Mouse (Mus musculus) inflammation-experienced regulatory T-cells, adult 6 months (primary cell): ENCODE results near the gene Fryl. TPM values are rescaled to one million over a fixed set of nuclear protein-coding genes. Genes with fewer than 3 reads are reported as not detected.

Experiments
- ATAC-seq: one replicate; pipeline ENCODE4 v1.8.0; 2017
- polyA plus RNA-seq, 3 experiments: library from polyadenylated mRNA; unstranded; fragments of 100-300 nt; shearing (Covaris generic); gene quantifications; one replicate each; pipeline ENCODE4 v1.2.1; 2017

The Fryl gene
- polyA plus RNA-seq, 3 experiments from 2014 or later: 87.2 to 121 (median 114) TPM

DNA sequence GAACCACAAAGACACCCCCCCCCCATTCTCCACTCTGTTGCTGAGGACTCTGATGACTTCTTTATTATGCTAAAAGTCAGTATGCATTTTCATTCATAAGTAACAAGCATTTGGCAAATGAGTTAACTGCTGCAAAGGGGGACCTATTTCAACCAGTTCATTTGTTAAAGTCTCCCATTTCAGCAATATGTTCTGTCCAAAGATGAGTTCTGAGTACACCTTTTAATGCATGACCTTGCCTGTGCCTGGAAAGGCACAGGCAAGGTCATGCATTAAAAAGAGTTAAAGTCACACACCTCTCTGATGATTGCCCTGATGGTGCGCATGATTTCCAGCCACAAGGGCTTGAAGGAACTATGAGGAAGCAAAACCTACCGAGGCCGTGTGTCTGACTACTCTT is 36.7 kb downstream of the Fryl start:
- no peak for ATAC-seq

DNA sequence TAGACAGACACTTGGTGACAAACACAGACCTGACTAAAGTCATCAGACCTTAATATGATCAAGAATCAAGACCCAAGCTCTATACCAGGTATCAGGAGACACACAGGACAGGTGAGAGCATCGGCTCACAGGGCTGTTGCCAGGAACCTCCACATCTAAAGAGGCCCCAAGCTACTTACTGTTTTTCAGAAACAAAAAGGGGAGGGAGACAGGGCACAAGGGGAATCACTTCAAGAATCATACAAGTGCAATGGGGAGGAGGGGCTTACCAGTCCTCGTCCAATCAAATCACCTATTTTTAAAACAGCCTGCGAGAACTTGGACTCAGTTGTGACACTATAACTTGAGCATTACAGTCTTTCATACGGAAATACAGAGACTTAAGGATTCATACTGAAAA is 38.4 kb downstream of the Fryl start:
- ATAC-seq: no peak

DNA sequence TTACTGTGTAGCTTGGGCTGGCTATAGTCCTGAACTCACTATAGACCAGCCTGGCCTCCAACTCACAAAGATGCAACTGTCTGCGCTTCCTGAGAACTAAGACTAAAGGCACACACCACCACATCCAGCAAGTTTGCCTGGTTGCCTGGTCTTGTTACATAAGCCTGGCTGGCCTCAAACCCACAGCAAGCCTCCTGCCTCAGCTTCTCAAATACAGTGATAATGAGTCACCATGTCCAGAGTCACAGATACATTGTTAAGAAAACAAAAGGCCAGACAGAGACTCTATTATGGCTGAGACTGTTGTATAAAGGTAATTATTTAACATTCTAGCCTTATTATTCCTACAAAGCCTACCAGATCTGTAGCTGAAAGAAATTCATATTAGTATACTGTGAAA is 39.3 kb downstream of the Fryl start:
- ATAC-seq: no peak

DNA sequence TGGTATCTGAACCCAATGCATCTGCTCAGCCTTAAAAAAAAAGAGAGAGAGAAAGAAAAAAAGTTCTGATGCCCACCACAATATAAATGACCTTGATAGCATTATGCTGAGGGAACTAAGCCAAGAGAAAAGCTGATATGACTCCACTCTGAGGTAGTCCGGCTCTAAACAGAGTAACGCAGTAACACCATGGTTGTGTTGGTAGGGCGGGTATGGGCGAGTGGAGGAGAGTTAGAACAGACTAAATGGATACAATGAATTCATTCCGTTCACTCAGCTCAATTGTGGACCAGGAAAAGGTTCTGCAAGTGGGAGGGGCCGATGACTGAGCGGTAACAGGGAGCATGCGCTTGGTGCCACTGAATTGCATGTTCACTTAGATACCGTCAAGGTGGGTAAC is 40.4 kb downstream of the Fryl start:
- ATAC-seq: no peak

DNA sequence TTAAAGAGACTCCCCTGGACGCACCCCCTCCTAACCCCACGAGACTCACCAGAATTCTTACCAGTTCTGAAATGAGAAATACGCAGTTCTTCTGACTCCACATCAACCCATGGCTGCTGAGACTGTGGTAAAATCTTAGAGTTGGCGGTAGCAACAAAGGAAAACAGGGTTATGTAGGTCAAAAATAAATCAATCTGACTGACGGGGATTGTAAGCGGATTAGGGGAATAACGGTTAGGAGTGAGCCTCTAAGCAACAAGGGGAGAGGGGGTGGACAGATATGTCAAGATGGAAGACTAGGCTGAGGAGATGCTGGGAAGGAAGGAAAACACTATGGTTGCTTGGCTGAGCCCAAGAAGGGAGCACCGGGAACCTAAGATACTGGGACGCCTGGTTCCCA is 44.0 kb downstream of the Fryl start:
- ATAC-seq: no peak

DNA sequence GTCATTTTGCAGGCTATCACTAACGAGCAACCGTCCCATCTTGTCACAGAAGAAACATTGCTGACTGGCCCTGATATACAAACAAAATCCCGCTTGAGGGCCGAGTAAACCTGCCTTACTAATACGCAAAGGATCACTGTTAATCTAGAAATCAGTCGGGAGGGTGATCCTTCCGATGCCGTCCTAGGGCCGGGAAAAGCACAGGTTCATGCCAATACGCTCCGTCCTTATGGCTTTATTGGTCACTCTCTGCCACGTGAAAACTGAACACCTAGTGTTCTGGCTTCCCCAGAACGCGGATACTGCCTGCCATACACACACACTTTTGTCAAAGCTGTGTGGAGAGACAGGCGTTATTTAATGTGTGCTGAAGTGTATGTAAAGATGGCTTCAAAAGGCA is 44.5 kb downstream of the Fryl start:
- no peak for ATAC-seq

DNA sequence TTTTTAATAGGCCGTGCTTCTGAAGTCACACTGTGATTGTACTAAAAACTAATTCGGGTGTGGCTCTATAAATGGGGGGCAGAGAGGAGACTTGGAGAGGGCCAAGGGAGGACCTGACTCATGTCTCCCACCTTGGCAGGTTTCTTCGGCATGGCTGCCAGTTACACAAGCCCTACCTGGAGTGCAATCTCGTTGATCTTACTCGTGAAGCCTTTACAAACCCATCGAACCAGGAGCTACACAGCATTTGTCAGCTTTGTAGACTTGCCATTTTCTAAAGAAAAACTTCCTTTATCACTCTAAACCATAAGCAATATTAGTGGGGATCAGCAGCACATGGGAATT is 45.5 kb downstream of the Fryl start:
- no peak for ATAC-seq

DNA sequence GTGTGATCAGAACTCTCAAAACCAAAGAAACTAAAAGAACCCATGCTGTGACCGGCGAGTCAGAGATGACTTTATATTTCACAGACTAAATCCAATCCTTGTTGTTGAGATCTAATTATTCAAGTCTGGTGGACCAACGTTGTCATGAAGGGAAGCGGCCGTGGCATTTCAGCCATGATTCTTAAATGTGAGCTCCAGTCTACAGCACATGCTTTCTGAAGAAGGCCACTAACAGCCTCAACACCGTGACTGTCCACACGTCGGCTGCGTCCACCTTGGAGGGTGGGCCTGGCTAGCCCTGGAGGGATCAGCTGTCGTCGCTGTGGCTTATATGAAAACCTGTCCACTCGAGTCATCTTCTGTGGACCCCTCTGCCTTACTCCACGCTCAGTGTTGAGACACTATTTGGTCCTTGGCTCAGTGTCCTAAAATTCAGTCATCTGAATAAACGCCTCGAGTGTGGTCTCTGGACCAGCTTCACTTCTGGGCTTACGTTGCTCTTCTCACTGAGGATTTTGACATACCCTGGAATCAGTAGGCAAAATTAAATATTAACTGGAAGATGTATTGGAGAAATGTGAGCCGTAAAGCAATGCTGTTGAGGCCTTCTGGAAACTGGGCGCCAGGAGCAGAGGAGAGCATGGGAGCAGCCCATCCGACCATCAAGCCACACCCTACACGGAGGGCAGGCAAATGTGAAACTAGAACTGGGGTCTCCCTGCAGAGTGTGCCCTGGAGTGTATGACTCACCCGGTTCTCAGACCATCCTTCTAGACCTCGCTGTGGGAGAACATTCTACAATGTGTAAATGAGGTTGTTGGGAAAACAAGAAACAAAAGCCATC is 46.1 kb downstream of the Fryl start:
- ATAC-seq: peak; percentile 29

DNA sequence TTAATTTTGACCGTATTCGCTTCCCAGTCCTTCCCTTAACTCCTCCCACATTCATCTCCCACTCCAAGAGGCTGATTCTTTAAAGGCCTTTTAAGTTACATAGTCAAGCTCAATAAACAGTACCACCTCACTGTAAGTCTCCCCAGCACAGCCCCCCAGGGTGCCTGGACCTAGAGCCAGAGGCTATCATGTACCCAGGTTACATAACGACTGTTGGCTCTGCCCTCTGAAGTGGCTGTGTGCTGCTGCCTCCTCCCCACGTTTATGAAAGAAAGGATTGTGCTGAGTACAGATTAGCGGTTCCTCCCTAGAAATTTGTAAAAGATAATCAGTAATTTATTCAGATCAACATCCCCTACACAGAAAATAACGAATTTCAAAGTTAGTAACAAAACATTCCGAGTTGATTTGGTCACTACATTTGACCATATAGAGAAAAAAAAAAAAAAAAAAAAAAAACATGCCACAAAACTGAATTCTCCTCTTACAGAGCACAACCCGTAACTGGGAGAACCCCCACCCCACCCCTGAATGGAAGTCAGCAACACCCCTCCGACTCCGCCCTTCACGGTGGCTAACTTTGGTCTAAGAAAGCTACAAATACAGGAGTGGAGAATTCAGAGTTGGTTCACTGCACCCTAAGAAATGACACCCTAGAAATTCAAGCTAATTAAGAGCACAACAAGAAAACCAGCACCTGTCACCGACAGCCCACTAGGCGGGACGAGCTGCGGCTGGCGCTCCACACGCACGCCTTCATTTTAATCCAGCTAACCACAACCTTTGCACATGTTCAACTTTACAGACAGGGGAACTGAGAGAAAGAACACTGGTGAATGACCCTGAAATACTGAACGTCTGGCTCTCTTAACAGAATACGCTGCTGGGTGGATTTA is 47.0 kb downstream of the Fryl start:
- ATAC-seq: peak; percentile 36

DNA sequence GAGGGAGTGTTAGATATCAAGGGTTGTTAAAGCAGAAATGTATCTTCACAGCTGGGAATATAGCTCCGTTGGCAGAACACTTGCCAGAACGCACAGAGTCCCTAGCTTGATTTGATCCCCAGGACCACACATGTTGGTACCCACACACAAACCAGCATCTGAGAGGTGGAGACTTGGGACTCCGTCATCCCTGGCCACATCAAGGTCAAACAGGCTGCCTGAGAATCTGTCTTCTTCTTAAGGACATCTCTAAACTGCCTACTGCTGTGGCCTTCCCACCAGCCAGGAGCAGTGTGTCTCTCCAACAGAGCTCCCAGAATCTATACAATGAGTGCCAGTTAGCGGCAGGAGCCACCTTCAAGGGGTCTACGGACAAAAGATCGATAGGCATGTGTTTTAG is 47.8 kb downstream of the Fryl start:
- ATAC-seq: no peak

DNA sequence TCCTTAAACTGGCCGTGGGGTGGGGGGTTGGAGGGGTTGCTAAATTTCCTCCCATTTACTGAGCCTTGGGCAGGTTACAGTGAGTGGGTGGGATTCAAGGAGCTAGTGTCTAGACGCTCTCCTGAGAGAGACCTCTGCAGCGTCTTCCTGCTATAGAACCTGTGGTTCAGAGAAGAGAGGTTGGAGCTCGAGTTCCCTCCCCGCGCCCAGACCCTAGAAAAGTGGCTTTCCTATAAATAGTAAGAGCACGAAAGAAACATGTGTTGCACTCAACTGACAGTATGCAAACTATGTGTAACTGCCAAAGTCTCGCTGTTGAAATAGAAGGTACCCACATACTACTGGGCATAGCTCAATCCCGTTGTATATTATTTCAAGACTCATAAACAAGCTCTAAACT is 49.7 kb downstream of the Fryl start:
- ATAC-seq: peak; percentile 12

DNA sequence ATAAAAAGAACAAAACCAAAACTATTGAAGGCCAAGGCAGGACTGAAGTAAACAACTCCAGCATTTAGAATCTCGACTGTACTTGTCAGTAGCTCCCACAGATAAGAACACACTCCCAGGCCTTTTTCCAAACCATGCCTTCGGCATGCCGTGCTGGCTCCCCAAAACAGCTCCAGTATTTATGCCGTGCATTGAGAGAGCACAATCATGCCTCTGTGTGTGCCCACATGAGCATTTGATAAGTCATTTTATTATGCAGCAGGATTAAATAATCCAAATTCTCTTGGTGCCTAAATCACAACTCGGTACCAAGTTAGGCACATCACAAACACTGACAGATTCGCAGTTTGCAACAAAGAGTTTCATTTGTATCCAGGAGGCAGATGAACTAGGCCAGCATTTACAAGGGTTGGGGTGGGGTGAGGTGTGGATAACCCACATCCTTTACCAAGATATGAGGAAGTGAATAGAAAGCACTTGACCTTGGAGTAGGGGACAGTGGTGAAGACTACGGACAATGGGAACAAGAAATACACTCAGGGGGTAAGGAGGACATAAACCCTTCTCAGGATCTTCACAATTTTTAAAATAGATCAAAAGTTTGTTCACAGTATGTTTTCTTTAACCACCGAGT is 50.3 kb downstream of the Fryl start:
- peak; percentile 50 for ATAC-seq

DNA sequence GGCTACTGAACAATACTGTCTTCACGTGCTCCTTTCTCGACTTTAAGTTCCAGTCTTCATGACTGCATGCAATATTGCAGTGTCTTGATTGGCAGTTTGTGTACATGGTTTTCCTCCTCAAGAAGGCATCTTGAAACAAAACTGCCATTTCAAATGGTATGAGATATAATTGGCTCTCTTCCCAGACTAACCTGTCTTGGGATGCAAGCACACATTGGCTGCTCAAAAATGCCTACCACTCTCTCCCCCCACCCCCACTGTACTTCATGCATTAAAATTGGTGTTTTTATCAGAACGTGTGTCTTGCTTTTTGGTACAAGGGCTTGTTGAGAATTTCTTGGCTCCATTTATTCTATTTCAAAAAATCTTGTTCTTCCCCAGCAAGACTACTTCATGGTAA is 51.4 kb downstream of the Fryl start:
- ATAC-seq: no peak

DNA sequence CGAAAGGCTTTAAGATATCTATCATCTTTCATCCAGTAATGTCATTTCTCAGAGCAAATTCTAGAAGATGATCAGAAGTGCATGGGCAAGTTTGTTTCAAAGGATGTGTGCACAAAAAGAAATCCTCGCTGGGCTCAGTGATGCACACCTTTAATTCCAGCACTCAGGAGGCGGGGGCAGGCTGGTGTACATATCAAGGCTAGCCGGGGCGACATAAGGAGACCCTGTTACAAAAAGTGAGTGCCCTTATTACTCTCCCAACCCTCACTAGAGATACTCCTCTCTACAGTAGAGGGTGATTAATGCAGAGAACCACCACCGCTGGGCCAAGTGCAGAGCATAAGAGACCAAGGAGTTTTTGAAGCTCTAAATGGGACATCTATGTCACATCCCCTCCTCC is 53.9 kb downstream of the Fryl start:
- no peak for ATAC-seq

DNA sequence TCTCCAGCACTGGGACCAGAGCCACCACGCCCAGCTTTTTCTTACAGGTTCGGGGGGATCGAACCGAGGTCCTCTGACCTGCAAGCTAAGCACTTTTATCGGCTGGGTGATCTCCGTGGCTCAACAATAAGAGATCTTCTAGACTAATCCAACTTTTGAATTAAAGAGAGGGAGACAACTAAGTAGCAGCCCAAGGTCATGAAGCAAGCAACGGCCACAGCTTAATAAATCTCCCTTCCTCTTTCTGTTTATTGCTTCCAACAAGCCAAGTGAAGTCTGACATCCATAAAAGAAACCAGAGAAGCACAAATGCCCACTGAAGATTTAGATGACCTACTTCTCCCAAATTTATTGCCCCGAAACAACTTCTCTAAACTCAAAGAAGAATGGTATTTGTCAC is 54.3 kb downstream of the Fryl start:
- ATAC-seq: no peak

DNA sequence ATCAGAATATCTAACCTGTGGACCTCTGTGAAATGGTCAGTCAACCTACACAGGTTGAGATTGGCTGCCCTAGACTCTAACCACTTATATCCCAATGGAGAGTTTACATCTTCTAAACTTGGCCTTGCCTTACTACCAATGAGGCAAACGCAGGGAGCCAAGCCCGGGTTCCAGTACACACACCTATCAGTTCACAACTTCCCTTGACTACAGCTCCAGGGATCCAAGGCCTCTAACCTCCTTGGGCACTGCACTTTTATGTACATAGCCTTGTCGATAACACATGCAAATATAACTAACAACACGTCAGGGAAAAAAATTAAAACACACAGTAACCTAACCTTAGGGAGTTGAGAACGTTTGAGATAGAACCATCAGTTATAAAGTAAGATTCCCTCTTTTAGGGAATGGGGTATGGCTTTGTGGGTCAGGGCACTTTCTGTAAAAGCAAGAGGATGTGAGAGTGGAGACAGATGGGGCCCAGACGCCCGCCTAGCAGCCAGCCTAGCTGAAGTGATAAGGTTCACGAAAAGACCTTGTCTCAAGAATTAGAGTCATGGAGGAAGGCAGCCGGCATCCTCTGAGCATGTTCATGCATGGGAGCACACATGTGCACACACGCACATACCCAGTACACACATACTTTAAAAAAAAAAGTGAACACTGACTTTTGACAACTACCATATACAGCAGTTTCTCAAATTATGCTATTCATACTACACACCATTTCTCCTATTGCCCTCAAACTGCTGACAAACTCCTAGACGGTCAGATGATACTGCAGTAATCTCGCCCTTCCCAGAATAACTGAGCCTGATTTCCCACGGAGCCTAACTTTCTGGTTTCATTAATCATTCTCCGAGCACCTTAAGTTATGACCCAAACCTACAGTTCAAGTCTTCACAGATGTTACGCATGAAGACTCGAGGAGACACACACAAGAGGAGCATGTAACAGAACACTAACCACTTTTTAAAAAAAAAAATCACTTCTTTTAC is 55.7 kb downstream of the Fryl start:
- ATAC-seq: no peak

DNA sequence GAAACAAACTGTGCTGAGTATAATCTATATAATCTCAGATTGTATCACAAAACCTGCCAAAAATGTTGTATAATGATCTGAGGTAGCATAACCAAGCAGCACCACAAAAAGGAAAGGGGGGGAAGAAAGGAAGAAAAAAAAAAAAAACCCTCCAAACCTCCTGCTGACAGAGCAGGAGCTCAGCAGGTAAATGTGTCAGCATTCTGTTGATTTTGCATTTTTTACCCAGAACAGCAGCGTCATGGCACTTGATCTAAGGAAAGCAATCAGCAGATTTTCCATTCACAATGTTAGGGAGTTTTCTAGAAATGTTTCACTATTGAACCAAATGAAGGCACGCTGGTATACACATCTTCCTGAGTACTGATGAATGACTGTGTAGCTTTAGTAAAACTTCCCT is 56.8 kb downstream of the Fryl start:
- peak; percentile 69 for ATAC-seq

DNA sequence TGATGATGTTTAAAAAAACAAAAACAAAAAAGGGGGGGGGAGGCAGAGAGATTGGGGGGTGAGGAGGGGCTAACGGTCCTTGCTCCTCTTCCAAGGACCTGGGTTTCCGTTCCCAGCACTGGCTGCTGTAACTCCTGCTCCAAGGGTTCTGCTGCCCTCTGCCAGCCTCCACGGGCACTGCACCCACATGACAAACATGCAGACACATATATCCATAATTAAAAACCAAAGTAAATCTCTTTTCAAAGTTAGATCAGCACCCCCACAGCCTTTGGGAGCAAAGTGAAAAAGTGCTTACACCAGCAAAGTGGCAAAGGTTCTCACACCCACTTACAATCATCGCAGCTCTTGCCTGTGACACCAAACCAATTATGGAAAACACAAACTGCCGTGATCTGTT is 57.7 kb downstream of the Fryl start:
- ATAC-seq: no peak

DNA sequence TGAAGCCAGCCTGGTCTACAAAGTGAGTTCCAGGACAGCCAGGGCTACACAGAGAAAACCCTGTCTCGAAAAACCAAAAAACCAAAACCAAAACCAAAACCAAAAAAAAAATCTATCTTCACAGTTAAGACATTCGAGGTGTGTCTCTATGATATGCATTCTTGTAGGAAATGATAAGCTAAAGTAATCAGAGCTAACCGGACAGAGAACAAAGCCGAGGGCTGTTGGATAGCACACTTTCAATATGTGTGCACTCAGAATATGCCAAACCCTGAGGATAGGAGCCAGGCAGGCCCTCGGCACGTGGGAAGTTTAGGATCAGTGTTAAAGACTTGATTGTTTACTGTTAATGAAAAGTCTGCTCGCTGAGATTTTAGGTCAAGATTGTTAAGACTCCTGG is 58.6 kb downstream of the Fryl start:
- ATAC-seq: no peak

DNA sequence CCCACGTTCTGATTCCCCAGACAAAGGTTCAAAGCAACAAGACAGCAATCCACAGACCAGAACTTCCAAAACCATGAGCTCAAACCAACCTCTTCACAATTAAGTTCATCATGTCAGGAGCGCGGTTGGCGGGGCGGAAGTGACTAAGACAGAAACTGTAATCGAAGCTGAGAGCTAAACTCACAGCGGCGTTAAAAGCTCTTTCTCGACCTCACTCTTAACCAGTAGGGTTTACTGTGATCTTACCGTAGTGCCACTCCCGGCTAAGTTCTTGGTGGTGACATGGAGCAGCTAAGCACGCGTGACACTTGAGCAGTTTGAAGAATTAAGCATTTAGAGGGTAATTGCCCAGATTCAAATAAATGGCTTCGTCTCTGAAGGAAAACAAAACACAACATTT is 61.7 kb downstream of the Fryl start:
- ATAC-seq: peak; percentile 78

DNA sequence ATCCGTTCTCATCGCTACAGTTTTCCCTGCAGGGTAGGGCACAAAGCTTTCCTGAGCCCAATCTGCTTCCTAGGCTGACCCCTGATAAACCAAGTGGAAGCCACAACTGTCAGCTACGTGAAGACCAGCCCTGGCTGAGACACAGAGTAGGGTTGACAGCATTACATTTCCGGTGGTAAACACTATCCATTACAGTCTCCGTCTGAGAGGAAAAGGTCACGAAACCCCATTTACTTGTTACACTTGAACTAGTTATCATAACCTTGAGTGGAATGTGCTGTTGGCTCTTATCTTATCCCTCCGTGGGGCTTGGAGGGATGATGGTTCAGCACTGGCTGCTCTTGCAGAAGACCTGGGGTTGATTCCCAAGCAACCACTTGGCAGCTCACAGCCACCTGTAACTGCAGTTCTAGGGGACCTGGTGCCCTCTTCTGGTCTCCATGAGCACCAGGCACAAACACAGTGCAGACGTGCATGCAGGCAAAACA is 62.3 kb downstream of the Fryl start:
- ATAC-seq: no peak

DNA sequence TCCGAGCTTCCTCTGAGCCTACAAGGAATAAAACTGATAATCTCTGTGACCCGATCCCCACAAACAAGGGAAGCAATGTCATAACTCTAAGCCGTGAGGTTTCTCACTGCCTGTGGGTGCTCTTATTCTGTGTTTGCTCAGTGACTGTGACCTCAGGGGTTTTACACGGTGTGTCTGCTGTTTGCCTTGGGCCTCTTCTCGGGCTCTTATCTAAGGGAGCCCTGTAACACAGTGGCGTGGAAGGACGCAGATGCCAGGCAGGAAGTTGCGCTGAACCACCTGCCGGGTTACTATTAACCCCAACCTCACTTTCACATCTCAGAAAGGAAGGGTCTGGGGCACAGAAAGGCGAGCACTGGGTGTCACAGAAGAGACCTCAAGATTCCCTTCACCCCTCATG is 62.8 kb downstream of the Fryl start:
- ATAC-seq: peak; percentile 51
